Mouse (Mus musculus): ENCODE data around the gene Cplx2.

GRCm38 (mm10) chr13:54345885-54346647, 25.1 kb upstream of the Cplx2 start:
- TF ChIP-seq CTCF (IDR thresholded peaks at IDR 0.05; ENCODE audit: low read depth): no peak
- no peak for TF ChIP-seq EP300 (IDR thresholded peaks at IDR 0.05; ENCODE audit: low read depth)
